Mouse (Mus musculus) neural tube, embryonic 12.5 days (tissue): Measurements from ENCODE around the gene Olfr1270. TPM values are rescaled to one million over a fixed set of nuclear protein-coding genes. Genes with fewer than 3 reads are reported as not detected.
"Not testable (repeated sequence)": the region's sequence is repeated elsewhere in the genome, so short reads cannot be mapped to it uniquely, and the experiment has no call there.

Source experiments
- ATAC-seq: fragments of 200-750 bp; cut with Nextera tagmentation; 2 replicates; pipeline ENCODE4 v1.8.0; 2017; ENCODE audit warnings: low read depth, mild to moderate bottlenecking, moderate TSS enrichment, moderate library complexity; ENCODE audit not compliant: low FRiP score
- H3K27ac ChIP-seq: fragments of 300-500 bp; sonication (generic); 2 replicates; pipeline ENCODE4 v1.5.1; 2016
- H3K27me3 ChIP-seq: fragments of 300-500 bp; sonication (generic); replicated peaks from 2 replicates; pipeline ENCODE4 v1.6.1; 2016; ENCODE audit warnings: mild to moderate bottlenecking
- H3K36me3 ChIP-seq: fragments of 300-500 bp; sonication (generic); 2 replicates; pipeline ENCODE4 v1.6.1; 2016; ENCODE audit warnings: mild to moderate bottlenecking
- H3K4me1 ChIP-seq: fragments of 300-500 bp; sonication (generic); 2 replicates; pipeline ENCODE4 v1.6.1; 2016
- H3K4me2 ChIP-seq: fragments of 300-500 bp; sonication (generic); replicated peaks from 2 replicates; pipeline ENCODE4 v1.6.1; 2016; ENCODE audit warnings: mild to moderate bottlenecking
- H3K4me3 ChIP-seq: fragments of 300-500 bp; sonication (generic); 2 replicates; pipeline ENCODE4 v1.5.1; 2016
- H3K9ac ChIP-seq: fragments of 300-500 bp; sonication (generic); 2 replicates; pipeline ENCODE4 v1.6.1; 2016; ENCODE audit warnings: mild to moderate bottlenecking
- H3K9me3 ChIP-seq: fragments of 300-500 bp; sonication (generic); 2 replicates; pipeline ENCODE4 v1.6.1; 2016; ENCODE audit warnings: mild to moderate bottlenecking
- WGBS: fragments of 180-500 bp; shearing (Covaris S2); methylation state at CpG from one replicate; pipeline ENCODE4 v1.1.7; 2016; 5-methylcytosine and 5-hydroxymethylcytosine counted together
- polyA plus RNA-seq: library from polyadenylated mRNA; unstranded; fragments of >200 nt; fragmentation: Nextera tagmentation; extraction: Ambion mirVana; gene quantifications from 2 replicates; pipeline ENCODE4 v1.2.1, GENCODE M21; 2016

The Olfr1270 gene
- polyA plus RNA-seq, result not detected in 2 replicates

GRCm38 (mm10) chr2:90152991-90153390, at the start of gene Olfr1270:
Gene Olfr1270 (minus strand): TSS chr2:90153091.
- ATAC-seq, result no peak
- Histone ChIP-seq H3K9ac (no peak within 1 kb of the TSS), H3K4me3 (no peak within 1 kb of the TSS), H3K36me3 (no peaks in the 10 kb centered on the region), H3K9me3 (no peaks in the 10 kb centered on the region), H3K27ac (no peak within 1 kb of the TSS), H3K27me3 (no peaks in the 10 kb centered on the region), H3K4me1 (no peaks in the 10 kb centered on the region), H3K4me2 (no peak within 1 kb of the TSS)
- WGBS, result 79% methylated on average over 3 of the region's 3 CpGs

GRCm38 (mm10) chr2:90199606-90200005, 46.7 kb upstream of the Olfr1270 start:
- H3K27me3 ChIP-seq, H3K4me2 ChIP-seq, H3K36me3 ChIP-seq, H3K27ac ChIP-seq, ATAC-seq, H3K9ac ChIP-seq, H3K9me3 ChIP-seq, H3K4me1 ChIP-seq, H3K4me3 ChIP-seq: not testable (repeated sequence)
- WGBS, result no CpG with 5 or more reads among the region's 4 CpGs

GRCm38 (mm10) chr2:90195285-90195684, 42.4 kb upstream of the Olfr1270 start:
- H3K9me3 ChIP-seq, H3K27ac ChIP-seq, H3K9ac ChIP-seq, H3K36me3 ChIP-seq, ATAC-seq, H3K4me1 ChIP-seq, H3K27me3 ChIP-seq, H3K4me3 ChIP-seq, H3K4me2 ChIP-seq: not testable (repeated sequence)
- WGBS, result no CpG with 5 or more reads among the region's 6 CpGs

DNA sequence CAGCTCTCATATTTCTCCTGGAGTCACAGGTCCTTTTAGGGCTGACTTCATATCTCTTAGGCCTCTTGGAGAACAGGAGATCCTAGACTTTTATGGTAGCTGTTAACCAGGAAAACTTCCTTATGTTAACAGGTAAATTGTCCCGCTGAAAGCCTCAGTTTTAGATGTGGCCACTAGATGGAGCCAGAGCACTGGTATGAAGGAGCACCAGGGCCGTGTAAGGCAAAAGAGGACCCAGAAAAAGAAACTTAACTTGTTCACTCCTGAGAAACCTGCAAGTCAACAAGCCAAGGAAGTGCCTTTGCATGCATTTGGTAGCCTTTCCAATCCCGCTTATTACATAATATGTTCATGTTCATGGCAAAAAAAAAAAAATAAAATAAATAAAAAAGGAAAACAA, 41.9 kb upstream of the Olfr1270 start:
- not testable (repeated sequence) for H3K9ac ChIP-seq, H3K27ac ChIP-seq, H3K36me3 ChIP-seq, H3K4me1 ChIP-seq, H3K27me3 ChIP-seq, H3K4me2 ChIP-seq, ATAC-seq, H3K4me3 ChIP-seq, H3K9me3 ChIP-seq
- no CpG with 5 or more reads among the region's 3 CpGs for WGBS

- not testable (repeated sequence) for H3K27ac ChIP-seq, H3K36me3 ChIP-seq, H3K27me3 ChIP-seq, H3K4me3 ChIP-seq, H3K4me2 ChIP-seq, ATAC-seq, H3K9ac ChIP-seq, H3K4me1 ChIP-seq, H3K9me3 ChIP-seq
- WGBS, result no CpG with 5 or more reads among the region's 5 CpGs
Measured at GRCm38 (mm10) chr2:90187082-90187481, 34.2 kb upstream of the Olfr1270 start.

DNA sequence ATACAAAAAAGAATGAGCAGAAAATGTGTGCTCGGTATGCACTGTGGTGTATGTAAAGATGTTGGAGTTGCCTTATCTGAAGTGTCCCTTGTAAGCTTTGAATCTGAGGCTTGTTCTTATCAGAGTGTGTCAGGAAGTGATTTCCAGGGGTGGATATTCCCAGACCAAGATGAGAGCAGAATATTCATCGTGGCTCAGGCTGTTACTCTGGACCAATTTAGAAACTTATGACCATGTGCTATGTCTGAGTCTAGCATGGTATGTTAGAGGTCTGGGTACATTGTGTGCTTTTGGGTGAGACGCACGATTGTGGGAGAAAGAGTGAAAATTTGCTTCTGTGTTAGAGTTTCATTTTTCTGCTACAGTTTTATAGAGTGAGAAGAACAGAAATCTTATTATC, 33.2 kb upstream of the Olfr1270 start:
- not testable (repeated sequence) for H3K27me3 ChIP-seq, H3K27ac ChIP-seq, H3K4me2 ChIP-seq, H3K9me3 ChIP-seq, H3K4me3 ChIP-seq, H3K4me1 ChIP-seq, H3K9ac ChIP-seq, H3K36me3 ChIP-seq, ATAC-seq
- no CpG with 5 or more reads among the region's 4 CpGs for WGBS

- no peak overlapping the region for H3K4me3 ChIP-seq
- H3K4me1 ChIP-seq, result no peaks in the 10 kb centered on the region
- WGBS, result 89% methylated on average over 9 of the region's 9 CpGs
- no peak overlapping the region for H3K9ac ChIP-seq
- no peak for ATAC-seq
- no peaks in the 10 kb centered on the region for H3K27me3 ChIP-seq
- no peak overlapping the region for H3K27ac ChIP-seq
- no peaks in the 10 kb centered on the region for H3K36me3 ChIP-seq
- no peak overlapping the region for H3K4me2 ChIP-seq
- no peaks in the 10 kb centered on the region for H3K9me3 ChIP-seq
Measured at GRCm38 (mm10) chr2:90153916-90154315, 1.0 kb upstream of the Olfr1270 start.

DNA sequence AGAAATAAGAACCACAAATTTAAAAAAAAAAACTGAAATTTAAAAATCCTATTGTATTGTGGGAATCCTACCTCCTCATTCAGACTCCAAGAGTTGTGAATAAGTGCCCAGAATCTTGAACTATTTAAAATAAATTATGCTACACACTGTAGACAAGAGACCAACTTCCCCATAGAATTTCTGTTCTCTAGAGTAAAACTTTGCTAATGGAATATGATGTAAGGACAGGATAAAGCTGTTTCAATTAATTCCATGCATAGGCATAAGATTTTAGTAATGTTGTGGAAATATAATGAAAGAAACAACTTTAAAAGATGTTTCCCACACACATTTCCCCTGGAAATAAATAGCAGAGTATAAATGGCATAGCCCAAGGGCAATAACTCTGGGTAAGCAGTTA, 10.7 kb downstream of the Olfr1270 start, which contains the start of gene Olfr32:
Gene Olfr32, minus strand, starts transcription at position 101 of the 400 bp plus-strand sequence.
- Histone ChIP-seq H3K9ac (no peak within 1 kb of the TSS), H3K4me2 (no peak within 1 kb of the TSS), H3K9me3 (no peaks in the 10 kb centered on the region), H3K27me3 (no peaks in the 10 kb centered on the region), H3K27ac (no peak within 1 kb of the TSS), H3K4me3 (no peak within 1 kb of the TSS), H3K36me3 (no peaks in the 10 kb centered on the region), H3K4me1 (no peaks in the 10 kb centered on the region)
- no peak for ATAC-seq

DNA sequence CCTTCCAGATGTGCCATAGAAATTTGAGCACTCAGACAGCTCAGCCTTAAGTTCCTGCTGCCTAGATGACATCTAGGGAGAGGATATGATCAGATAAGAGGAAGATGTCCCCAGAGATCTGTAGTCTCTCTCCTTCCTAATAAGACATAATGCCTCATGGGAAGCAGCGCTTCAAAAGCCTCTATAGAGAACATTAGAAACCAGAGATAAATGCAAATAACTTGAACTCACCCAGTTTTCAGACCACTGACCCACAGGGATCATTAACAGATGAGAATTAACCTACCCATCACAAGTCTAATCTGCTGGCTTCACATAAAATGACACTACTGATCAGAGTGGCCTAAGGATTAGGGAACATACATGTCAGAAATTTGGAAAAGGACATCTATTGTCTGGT, 31.6 kb downstream of the Olfr1270 start, which contains the start of gene Olfr1269:
Gene Olfr1269, minus strand, starts transcription at position 101 of the 400 bp plus-strand sequence.
- Histone ChIP-seq H3K9ac (no peak within 1 kb of the TSS), H3K36me3 (no peaks in the 10 kb centered on the region), H3K4me1 (no peaks in the 10 kb centered on the region), H3K4me3 (no peak within 1 kb of the TSS), H3K9me3 (no peaks in the 10 kb centered on the region), H3K27ac (no peak within 1 kb of the TSS), H3K4me2 (no peak within 1 kb of the TSS), H3K27me3 (no peaks in the 10 kb centered on the region)
- ATAC-seq, result no peak
- WGBS, result 94% methylated on average over 1 of the region's 1 CpGs

Other genes starting within 250 kb of the Olfr1270 start
- gene Olfr1258, start 225.8 kb downstream of the Olfr1270 start, polyA plus RNA-seq, result not detected in 2 replicates
- not detected in 2 replicates for gene Olfr1259, start 204.4 kb downstream of the Olfr1270 start, polyA plus RNA-seq
- not detected in 2 replicates for gene Olfr1260, start 178.8 kb downstream of the Olfr1270 start, polyA plus RNA-seq
- not detected in 2 replicates for gene Olfr1261, start 161.9 kb downstream of the Olfr1270 start, polyA plus RNA-seq
- not detected in 2 replicates for gene Olfr1262, start 152.9 kb downstream of the Olfr1270 start, polyA plus RNA-seq
- gene Olfr1263, start 141.0 kb downstream of the Olfr1270 start, polyA plus RNA-seq, result not detected in 2 replicates
- gene Olfr1264, start 127.5 kb downstream of the Olfr1270 start, polyA plus RNA-seq, result not detected in 2 replicates
- gene Olfr1265, start 117.8 kb downstream of the Olfr1270 start, polyA plus RNA-seq, result not detected in 2 replicates
- gene Olfr140, start 89.5 kb downstream of the Olfr1270 start, polyA plus RNA-seq, result not detected in 2 replicates
- not detected in 2 replicates for gene Olfr1269, start 31.7 kb downstream of the Olfr1270 start, polyA plus RNA-seq
- not detected in 2 replicates for gene Olfr32, start 10.8 kb downstream of the Olfr1270 start, polyA plus RNA-seq
- gene Olfr1506, start 71.4 kb upstream of the Olfr1270 start, polyA plus RNA-seq, result not detected in 2 replicates
- gene Olfr142, start 104.5 kb upstream of the Olfr1270 start, polyA plus RNA-seq, result not detected in 2 replicates
- gene Olfr1271, start 117.9 kb upstream of the Olfr1270 start, polyA plus RNA-seq, result not detected in 2 replicates
- gene Olfr1272, start 139.8 kb upstream of the Olfr1270 start, polyA plus RNA-seq, result not detected in 2 replicates
- 0.08 TPM in 1 of 2 replicates, not detected in the other for gene Gm13769, start 169.1 kb upstream of the Olfr1270 start, polyA plus RNA-seq
- gene Olfr1274-ps, start 245.6 kb upstream of the Olfr1270 start, polyA plus RNA-seq, result not detected in 2 replicates